Mouse (Mus musculus) limb, embryonic 10.5 days (tissue): ENCODE measurements at regions not wholly inside any gene's neighbourhood (a gene's known extent, or its start where the extent isn't known, plus 50 kb on each side); places are given as distances from the start of the nearest gene placed in this dataset.

ENCODE experiments used
- DNase-seq: peaks from one replicate; pipeline ENCODE4 v3.0.0-alpha.2; 2017; ENCODE audit warnings: low spot score
- H3K27ac ChIP-seq: fragments of 300-500 bp; sonication (generic); 2 replicates; pipeline ENCODE4 v1.5.1; 2016; ENCODE audit warnings: mild to moderate bottlenecking
- H3K27me3 ChIP-seq: fragments of 300-500 bp; sonication (generic); 2 replicates; pipeline ENCODE4 v1.6.1; 2016; ENCODE audit warnings: low read depth, mild to moderate bottlenecking; ENCODE audit not compliant: poor library complexity, severe bottlenecking
- H3K36me3 ChIP-seq: fragments of 300-500 bp; sonication (generic); 2 replicates; pipeline ENCODE4 v1.6.1; 2016; ENCODE audit warnings: mild to moderate bottlenecking, moderate library complexity
- H3K4me1 ChIP-seq: fragments of 300-500 bp; sonication (generic); 2 replicates; pipeline ENCODE4 v1.6.1; 2016
- H3K4me3 ChIP-seq: fragments of 300-500 bp; sonication (generic); 2 replicates; pipeline ENCODE4 v1.5.1; 2016; ENCODE audit warnings: mild to moderate bottlenecking, moderate library complexity
- H3K9me3 ChIP-seq: fragments of 300-500 bp; sonication (generic); replicated peaks from 2 replicates; pipeline ENCODE4 v1.6.1; 2016; ENCODE audit warnings: mild to moderate bottlenecking
- WGBS: fragments of 180-500 bp; shearing (Covaris S2); methylation state at CpG from one replicate; pipeline ENCODE4 v1.1.7; 2016; 5-methylcytosine and 5-hydroxymethylcytosine counted together

- Histone ChIP-seq H3K27ac (no peak overlapping the region), H3K4me1 (peaks cover 9% of the 10 kb centered on the region), H3K4me3 (no peak overlapping the region), H3K36me3 (no peaks in the 10 kb centered on the region), H3K9me3 (no peaks in the 10 kb centered on the region), H3K27me3 (no peaks in the 10 kb centered on the region)
- DNase-seq = no peak
- WGBS = 96% methylated on average over 3 of the region's 3 CpGs
Measured at GRCm38 (mm10) chr14:100561884-100562283, 277.4 kb upstream of the Klf12 start.

- Histone ChIP-seq H3K4me3 (no peak overlapping the region), H3K27ac (no peak overlapping the region), H3K36me3 (no peaks in the 10 kb centered on the region), H3K27me3 (no peaks in the 10 kb centered on the region), H3K9me3 (no peaks in the 10 kb centered on the region), H3K4me1 (peaks cover 9% of the 10 kb centered on the region)
- WGBS = 34% methylated on average over 4 of the region's 4 CpGs
- DNase-seq = peak; percentile 52
Measured at GRCm38 (mm10) chr14:100558378-100558777, 273.9 kb upstream of the Klf12 start.

- Histone ChIP-seq H3K9me3 (no peaks in the 10 kb centered on the region), H3K27me3 (no peaks in the 10 kb centered on the region), H3K36me3 (no peaks in the 10 kb centered on the region), H3K27ac (no peak overlapping the region), H3K4me1 (no peaks in the 10 kb centered on the region), H3K4me3 (no peak overlapping the region)
- WGBS = 85% methylated on average over 2 of the region's 2 CpGs
- no peak for DNase-seq
Measured at GRCm38 (mm10) chr14:100552466-100552865, 268.0 kb upstream of the Klf12 start.

GRCm38 (mm10) chr14:100550266-100550665 lies 265.8 kb upstream of the Klf12 start:
- no peaks in the 10 kb centered on the region for H3K27me3 ChIP-seq
- H3K36me3 ChIP-seq = no peaks in the 10 kb centered on the region
- H3K4me3 ChIP-seq = no peak overlapping the region
- 77% methylated on average over 3 of the region's 3 CpGs for whole genome bisulfite sequencing
- DNase-seq = no peak
- no peak overlapping the region for H3K27ac ChIP-seq
- H3K9me3 ChIP-seq = no peaks in the 10 kb centered on the region
- no peaks in the 10 kb centered on the region for H3K4me1 ChIP-seq

- WGBS = 89% methylated on average over 2 of the region's 2 CpGs
- no peaks in the 10 kb centered on the region for H3K4me1 ChIP-seq
Measured at GRCm38 (mm10) chr14:100530217-100530616, 245.7 kb upstream of the Klf12 start.

GRCm38 (mm10) chr14:100529758-100530157 lies 245.3 kb upstream of the Klf12 start:
- Histone ChIP-seq H3K9me3 (no peaks in the 10 kb centered on the region), H3K4me1 (no peaks in the 10 kb centered on the region), H3K4me3 (no peak overlapping the region), H3K36me3 (no peaks in the 10 kb centered on the region), H3K27me3 (no peaks in the 10 kb centered on the region), H3K27ac (no peak overlapping the region)
- 87% methylated on average over 1 of the region's 1 CpGs for WGBS
- DNase-seq = no peak

More at GRCm38 (mm10) chr14:100530217-100530616, 245.7 kb upstream of the Klf12 start:
- no peak for DNase-seq
- Histone ChIP-seq H3K36me3 (no peaks in the 10 kb centered on the region), H3K4me3 (no peak overlapping the region), H3K9me3 (no peaks in the 10 kb centered on the region), H3K27me3 (no peaks in the 10 kb centered on the region), H3K27ac (no peak overlapping the region)

- Histone ChIP-seq H3K9me3 (no peaks in the 10 kb centered on the region), H3K4me3 (no peak overlapping the region), H3K4me1 (0 out of 2 replicates have a peak, but pooled peaks cover 4% of the 10 kb centered on the region), H3K36me3 (no peaks in the 10 kb centered on the region), H3K27ac (no peak overlapping the region), H3K27me3 (no peaks in the 10 kb centered on the region)
- DNase-seq = no peak
- 63% methylated on average over 2 of the region's 2 CpGs for WGBS
Measured at GRCm38 (mm10) chr14:100509396-100509795, 224.9 kb upstream of the Klf12 start.

GRCm38 (mm10) chr14:100508087-100508486 lies 223.6 kb upstream of the Klf12 start:
- DNase-seq = no peak
- H3K36me3 ChIP-seq = no peaks in the 10 kb centered on the region
- no peak overlapping the region for H3K4me3 ChIP-seq
- WGBS = 93% methylated on average over 3 of the region's 3 CpGs
- no peak overlapping the region for H3K27ac ChIP-seq
- H3K4me1 ChIP-seq = 0 out of 2 replicates have a peak, but pooled peaks cover 4% of the 10 kb centered on the region
- H3K9me3 ChIP-seq = no peaks in the 10 kb centered on the region
- H3K27me3 ChIP-seq = no peaks in the 10 kb centered on the region

GRCm38 (mm10) chr14:100507616-100508015 lies 223.1 kb upstream of the Klf12 start:
- Histone ChIP-seq H3K9me3 (no peaks in the 10 kb centered on the region), H3K36me3 (no peaks in the 10 kb centered on the region)
- no peak for DNase-seq

GRCm38 (mm10) chr14:100488837-100489236 lies 204.4 kb upstream of the Klf12 start:
- WGBS = 82% methylated on average over 7 of the region's 7 CpGs
- Histone ChIP-seq H3K36me3 (no peaks in the 10 kb centered on the region), H3K27me3 (no peaks in the 10 kb centered on the region), H3K9me3 (no peaks in the 10 kb centered on the region), H3K4me3 (no peak overlapping the region), H3K27ac (no peak overlapping the region), H3K4me1 (no peaks in the 10 kb centered on the region)
- DNase-seq = no peak

More at GRCm38 (mm10) chr14:100507616-100508015, 223.1 kb upstream of the Klf12 start:
- no peak overlapping the region for H3K27ac ChIP-seq
- H3K4me1 ChIP-seq = 0 out of 2 replicates have a peak, but pooled peaks cover 4% of the 10 kb centered on the region
- no peaks in the 10 kb centered on the region for H3K27me3 ChIP-seq
- no peak overlapping the region for H3K4me3 ChIP-seq

- Histone ChIP-seq H3K27ac (no peak overlapping the region), H3K36me3 (no peaks in the 10 kb centered on the region), H3K9me3 (no peaks in the 10 kb centered on the region), H3K4me3 (no peak overlapping the region), H3K27me3 (no peaks in the 10 kb centered on the region), H3K4me1 (no peaks in the 10 kb centered on the region)
- 84% methylated on average over 3 of the region's 3 CpGs for WGBS
- DNase-seq = no peak
Measured at GRCm38 (mm10) chr14:100485489-100485888, 201.0 kb upstream of the Klf12 start.

- no peaks in the 10 kb centered on the region for H3K9me3 ChIP-seq
- DNase-seq = no peak
- 79% methylated on average over 5 of the region's 5 CpGs for WGBS
- H3K27me3 ChIP-seq = no peaks in the 10 kb centered on the region
- no peak overlapping the region for H3K27ac ChIP-seq
- no peak overlapping the region for H3K4me3 ChIP-seq
- H3K4me1 ChIP-seq = no peaks in the 10 kb centered on the region
- H3K36me3 ChIP-seq = no peaks in the 10 kb centered on the region
Measured at GRCm38 (mm10) chr14:100484101-100484500, 199.6 kb upstream of the Klf12 start.

- Histone ChIP-seq H3K27ac (peak overlapping the region; percentile 79), H3K9me3 (no peaks in the 10 kb centered on the region), H3K27me3 (0 out of 2 replicates have a peak, but pooled peaks cover 10% of the 10 kb centered on the region), H3K36me3 (no peaks in the 10 kb centered on the region), H3K4me3 (peak overlapping the region; percentile 50), H3K4me1 (peaks cover 9% of the 10 kb centered on the region)
- peak; percentile 61 for DNase-seq
- WGBS = 9% methylated on average over 22 of the region's 22 CpGs
Measured at GRCm38 (mm10) chr14:100477595-100478380, 193.3 kb upstream of the Klf12 start.
